Comparison of ENCODE assay signal across 17 mouse cellular contexts in genomic region chr2:129212566-129212965, GRCm38 (mm10). TPM values are rescaled to one million over a fixed set of nuclear protein-coding genes. Genes with fewer than 3 reads are reported as not detected.
A peak's percentile ranks its signal among the peaks of the same experiment; 100 is the strongest.
DNase-seq lines count a peak whose midpoint lies in the region; ATAC-seq and TF ChIP-seq lines count a peak whose summit lies in the region.
"Had no signal": no experiment of that assay in that cellular context is flagged by ENCODE, and none has a peak within 500 bp of the region (broad histone marks: within the 10 kb centered on the region; RNA-seq: fewer than 3 reads in every experiment).

No protein-coding gene starts in this region.

- H3K27ac ChIP-seq in kidney, embryonic 14.5 days (ENCODE audit: low read depth, low read length) = no peak overlapping the region
- H3K27ac ChIP-seq in kidney, postnatal 0 days = no peak overlapping the region
- H3K27ac ChIP-seq in liver, embryonic 14.5 days = peak overlapping the region; percentile 63
- no peak overlapping the region for H3K27ac ChIP-seq in hindbrain, embryonic 13.5 days
- H3K27ac ChIP-seq in hindbrain, embryonic 16.5 days (ENCODE audit: low read depth, low read length) = no peak overlapping the region
- H3K27ac ChIP-seq: embryonic facial prominence, embryonic 15.5 days; forebrain, embryonic 12.5 days; limb, embryonic 10.5 days; lung, embryonic 15.5 days had no signal

- no peak overlapping the region for H3K4me2 ChIP-seq in kidney, embryonic 14.5 days (replicated peaks; ENCODE audit: low read depth, low read length)
- no peak overlapping the region for H3K4me2 ChIP-seq in kidney, postnatal 0 days (ENCODE audit: low read length)
- H3K4me2 ChIP-seq in liver, embryonic 14.5 days (ENCODE audit: low read depth) = no peak overlapping the region
- H3K4me2 ChIP-seq in hindbrain, embryonic 13.5 days = no peak overlapping the region
- no peak overlapping the region for H3K4me2 ChIP-seq in hindbrain, embryonic 16.5 days (ENCODE audit: low read length)
- H3K4me2 ChIP-seq: embryonic facial prominence, embryonic 15.5 days; forebrain, embryonic 12.5 days; lung, embryonic 15.5 days had no signal

- TF ChIP-seq CTCF in kidney, postnatal 0 days (IDR thresholded peaks at IDR 0.05; ENCODE audit: low read depth) = no peak
- TF ChIP-seq CTCF in liver, embryonic 14.5 days (IDR thresholded peaks at IDR 0.05; ENCODE audit: low read depth) = no peak

- no peaks in the 10 kb centered on the region for H3K9me3 ChIP-seq in kidney, embryonic 14.5 days (ENCODE audit: control insufficient read depth, low read length)
- no peaks in the 10 kb centered on the region for H3K9me3 ChIP-seq in kidney, postnatal 0 days (replicated peaks; ENCODE audit: low read length)
- no peaks in the 10 kb centered on the region for H3K9me3 ChIP-seq in liver, embryonic 14.5 days (ENCODE audit: control insufficient read depth, low read length)
- H3K9me3 ChIP-seq in hindbrain, embryonic 13.5 days = no peaks in the 10 kb centered on the region
- no peaks in the 10 kb centered on the region for H3K9me3 ChIP-seq in hindbrain, embryonic 16.5 days (ENCODE audit: control insufficient read depth, low read length)
- H3K9me3 ChIP-seq: embryonic facial prominence, embryonic 15.5 days; forebrain, embryonic 12.5 days; limb, embryonic 10.5 days; lung, embryonic 15.5 days had no signal

- no peak for ATAC-seq in kidney, embryonic 14.5 days (ENCODE audit: low FRiP score, low TSS enrichment)
- peak; percentile 72 for ATAC-seq in kidney, postnatal 0 days (replicated peaks; ENCODE audit: low FRiP score, low read depth)
- ATAC-seq in liver, embryonic 14.5 days (ENCODE audit: insufficient read depth) = no peak
- no peak for ATAC-seq in hindbrain, embryonic 13.5 days (ENCODE audit: low FRiP score)
- ATAC-seq in hindbrain, embryonic 16.5 days = no peak
- ATAC-seq: midbrain, embryonic 16.5 days had no signal

- 91% methylated on average over 7 of the region's 7 CpGs for WGBS in kidney, embryonic 14.5 days
- WGBS in kidney, postnatal 0 days = 80% methylated on average over 7 of the region's 7 CpGs
- WGBS in liver, embryonic 14.5 days (ENCODE audit: insufficient replicate concordance) = 82% methylated on average over 7 of the region's 7 CpGs
- 92% methylated on average over 7 of the region's 7 CpGs for WGBS in hindbrain, embryonic 13.5 days
- WGBS in hindbrain, embryonic 16.5 days = 93% methylated on average over 7 of the region's 7 CpGs

- no peaks in the 10 kb centered on the region for H3K27me3 ChIP-seq in kidney, embryonic 14.5 days (ENCODE audit: control insufficient read depth, insufficient read depth, low read length)
- no peaks in the 10 kb centered on the region for H3K27me3 ChIP-seq in kidney, postnatal 0 days (ENCODE audit: insufficient read depth, low read length)
- no peaks in the 10 kb centered on the region for H3K27me3 ChIP-seq in liver, embryonic 14.5 days (ENCODE audit: control insufficient read depth, insufficient read depth, low read length)
- no peaks in the 10 kb centered on the region for H3K27me3 ChIP-seq in hindbrain, embryonic 13.5 days
- H3K27me3 ChIP-seq in hindbrain, embryonic 16.5 days (replicated peaks; ENCODE audit: control insufficient read depth, insufficient read depth, low read length) = no peaks in the 10 kb centered on the region
- H3K27me3 ChIP-seq: embryonic facial prominence, embryonic 15.5 days; forebrain, embryonic 12.5 days; lung, embryonic 15.5 days had no signal

- peak; percentile 84 for DNase-seq in kidney, adult 11 months
- peak; percentile 91 for DNase-seq in 3T3-L1 (ENCODE audit: low read depth, low spot score)
- no peak for DNase-seq in kidney, postnatal 0 days (ENCODE audit: low spot score)
- DNase-seq in liver, embryonic 14.5 days (ENCODE audit: low read depth in 3 of 3, low spot score in 3 of 3) = no peak
- DNase-seq in adrenal gland, adult 18-20 months (ENCODE audit: low spot score in 2 of 2) = no peak
- DNase-seq: cerebellum, postnatal 10 days; embryo, embryonic 11 days; heart, adult 18-20 months; thymus, postnatal 36 days had no signal

- no peak overlapping the region for H3K9ac ChIP-seq in kidney, embryonic 14.5 days (ENCODE audit: low read depth, low read length)
- H3K9ac ChIP-seq in kidney, postnatal 0 days (ENCODE audit: low read depth, low read length) = no peak overlapping the region
- peak overlapping the region; percentile 23; the same call in 1 of the 2 replicates for H3K9ac ChIP-seq in liver, embryonic 14.5 days (replicated peaks)
- H3K9ac ChIP-seq in hindbrain, embryonic 13.5 days = no peak overlapping the region
- no peak overlapping the region for H3K9ac ChIP-seq in hindbrain, embryonic 16.5 days (ENCODE audit: low read depth, low read length)
- H3K9ac ChIP-seq: embryonic facial prominence, embryonic 15.5 days; forebrain, embryonic 12.5 days; lung, embryonic 15.5 days had no signal

- H3K36me3 ChIP-seq in kidney, embryonic 14.5 days (ENCODE audit: control insufficient read depth, insufficient read depth, low read length) = peaks cover 45% of the 10 kb centered on the region
- peaks cover 36% of the 10 kb centered on the region for H3K36me3 ChIP-seq in kidney, postnatal 0 days (ENCODE audit: insufficient read depth, low read length)
- peaks cover 54% of the 10 kb centered on the region for H3K36me3 ChIP-seq in liver, embryonic 14.5 days (replicated peaks; ENCODE audit: control insufficient read depth, insufficient read depth, low read depth)
- H3K36me3 ChIP-seq in hindbrain, embryonic 13.5 days = peaks cover 55% of the 10 kb centered on the region
- peaks cover 35% of the 10 kb centered on the region for H3K36me3 ChIP-seq in hindbrain, embryonic 16.5 days (ENCODE audit: control insufficient read depth, insufficient read depth, low read length)

- TF ChIP-seq EP300 in liver, embryonic 14.5 days (IDR thresholded peaks at IDR 0.05; ENCODE audit: low read depth) = no peak

- H3K4me3 ChIP-seq in kidney, embryonic 14.5 days (ENCODE audit: low read length) = no peak overlapping the region
- H3K4me3 ChIP-seq in kidney, postnatal 0 days (replicated peaks; ENCODE audit: low read depth, low read length) = no peak overlapping the region
- H3K4me3 ChIP-seq in liver, embryonic 14.5 days (ENCODE audit: insufficient read depth in 1 of 2, low read depth in 2 of 2, low read length in 2 of 2) = no peak overlapping the region
- H3K4me3 ChIP-seq in hindbrain, embryonic 13.5 days = no peak overlapping the region
- no peak overlapping the region for H3K4me3 ChIP-seq in hindbrain, embryonic 16.5 days (ENCODE audit: low read length)
- H3K4me3 ChIP-seq: embryonic facial prominence, embryonic 15.5 days; forebrain, embryonic 12.5 days; limb, embryonic 10.5 days; lung, embryonic 15.5 days had no signal

- no peaks in the 10 kb centered on the region for H3K4me1 ChIP-seq in kidney, embryonic 14.5 days (ENCODE audit: control insufficient read depth, insufficient read depth, low read length)
- no peaks in the 10 kb centered on the region for H3K4me1 ChIP-seq in kidney, postnatal 0 days (replicated peaks; ENCODE audit: insufficient read depth, low read length)
- peaks cover 30 to 39% of the 10 kb centered on the region in 2 experiments for H3K4me1 ChIP-seq in liver, embryonic 14.5 days (replicated peaks; ENCODE audit: control insufficient read depth in 2 of 2, insufficient read depth in 2 of 2, low read length in 1 of 2)
- no peaks in the 10 kb centered on the region for H3K4me1 ChIP-seq in hindbrain, embryonic 13.5 days (replicated peaks)
- no peaks in the 10 kb centered on the region for H3K4me1 ChIP-seq in hindbrain, embryonic 16.5 days (ENCODE audit: control insufficient read depth, insufficient read depth, low read depth, low read length)
- H3K4me1 ChIP-seq: embryonic facial prominence, embryonic 15.5 days; forebrain, embryonic 12.5 days; lung, embryonic 15.5 days had no signal

RNA-seq across cellular contexts. Expression of gene Slc20a1, which starts 14.0 kb away (rescaled TPM):
- 16.4 and 34.5 TPM in 2 replicates for polyA plus RNA-seq in kidney, embryonic 14.5 days (2014; fragmentation: Nextera tagmentation; extraction: Ambion mirVana)
- polyA plus RNA-seq in kidney, postnatal 0 days (2015; fragmentation: Nextera tagmentation; extraction: Ambion mirVana) = 12.4 and 15.2 TPM in 2 replicates
- polyA plus RNA-seq in liver, embryonic 14.5 days (2012; rRNA removed) = 37.7 and 50.7 TPM in 2 replicates
- 42.7 and 49.2 TPM in 2 replicates for polyA plus RNA-seq in liver, embryonic 14.5 days (2014; fragmentation: Nextera tagmentation; extraction: Ambion mirVana)
- polyA plus RNA-seq in hindbrain, embryonic 13.5 days (2015; fragmentation: Nextera tagmentation; extraction: Ambion mirVana) = 47.2 and 48.2 TPM in 2 replicates
- polyA plus RNA-seq in hindbrain, embryonic 16.5 days (2015; fragmentation: Nextera tagmentation; extraction: Ambion mirVana) = 53.2 and 55.6 TPM in 2 replicates
- 10 to 100 TPM; 14.1 to 19.4 TPM for total RNA-seq in adrenal gland, adult 18-20 months (2021)

Comparison
In these comparisons a context has a peak if more than half of its experiments do, and no peak if none do; other contexts are left out.
1. DNase-seq: peak in kidney, adult 11 months (single experiment) and 3T3-L1 (single experiment); none in kidney, postnatal 0 days (single experiment), liver, embryonic 14.5 days (0 of 3) and adrenal gland, adult 18-20 months (0 of 2).